Mouse (Mus musculus) thymus, postnatal 36 days (tissue): ENCODE measurements around the gene Uts2r.

Source experiments
- DNase-seq, 2 experiments: peaks; one replicate each; pipeline ENCODE4 v3.0.0; 2022; ENCODE audit warnings: mixed read lengths in 2 of 2

The Uts2r gene

DNA sequence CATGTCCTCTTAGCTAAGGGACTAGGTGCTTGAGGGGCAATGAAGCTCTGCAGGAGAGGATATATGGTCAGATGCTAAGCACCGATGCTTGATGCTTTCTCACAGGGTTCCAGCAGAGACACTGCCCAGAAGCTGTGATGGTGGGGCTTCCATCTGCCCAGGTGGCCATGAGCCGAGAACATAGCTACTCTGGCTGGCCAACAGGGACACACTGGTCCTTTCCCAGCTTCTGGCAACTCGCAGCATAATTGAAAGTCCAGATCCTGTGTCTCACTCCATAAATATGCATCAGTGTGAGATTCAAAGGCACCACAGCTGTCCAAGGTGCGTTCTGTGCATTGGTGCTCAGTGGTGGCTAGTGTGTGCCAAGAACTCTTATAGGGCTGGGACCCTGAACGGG is 13.1 kb downstream of the Uts2r start:
- no peak for DNase-seq

DNA sequence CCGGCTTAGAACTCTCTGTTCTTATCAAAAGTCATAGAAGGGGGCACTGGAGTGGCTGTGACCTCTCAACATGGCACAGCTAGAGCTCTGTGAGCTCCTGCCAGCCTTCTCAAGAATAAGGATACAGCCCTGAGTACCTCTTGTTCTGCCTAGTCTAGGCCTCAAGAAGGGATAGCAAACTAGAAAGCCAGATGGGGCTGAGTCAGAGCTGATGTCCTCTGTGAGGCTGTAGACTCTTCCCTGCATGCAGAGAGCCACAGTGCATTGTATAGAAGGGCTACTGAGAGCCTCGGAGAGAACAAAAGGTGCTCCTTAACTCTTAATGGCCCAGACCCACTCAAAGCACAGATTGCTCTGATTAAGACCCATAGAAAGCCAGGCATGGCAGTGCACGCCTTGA is 14.2 kb downstream of the Uts2r start:
- DNase-seq: no peak

DNA sequence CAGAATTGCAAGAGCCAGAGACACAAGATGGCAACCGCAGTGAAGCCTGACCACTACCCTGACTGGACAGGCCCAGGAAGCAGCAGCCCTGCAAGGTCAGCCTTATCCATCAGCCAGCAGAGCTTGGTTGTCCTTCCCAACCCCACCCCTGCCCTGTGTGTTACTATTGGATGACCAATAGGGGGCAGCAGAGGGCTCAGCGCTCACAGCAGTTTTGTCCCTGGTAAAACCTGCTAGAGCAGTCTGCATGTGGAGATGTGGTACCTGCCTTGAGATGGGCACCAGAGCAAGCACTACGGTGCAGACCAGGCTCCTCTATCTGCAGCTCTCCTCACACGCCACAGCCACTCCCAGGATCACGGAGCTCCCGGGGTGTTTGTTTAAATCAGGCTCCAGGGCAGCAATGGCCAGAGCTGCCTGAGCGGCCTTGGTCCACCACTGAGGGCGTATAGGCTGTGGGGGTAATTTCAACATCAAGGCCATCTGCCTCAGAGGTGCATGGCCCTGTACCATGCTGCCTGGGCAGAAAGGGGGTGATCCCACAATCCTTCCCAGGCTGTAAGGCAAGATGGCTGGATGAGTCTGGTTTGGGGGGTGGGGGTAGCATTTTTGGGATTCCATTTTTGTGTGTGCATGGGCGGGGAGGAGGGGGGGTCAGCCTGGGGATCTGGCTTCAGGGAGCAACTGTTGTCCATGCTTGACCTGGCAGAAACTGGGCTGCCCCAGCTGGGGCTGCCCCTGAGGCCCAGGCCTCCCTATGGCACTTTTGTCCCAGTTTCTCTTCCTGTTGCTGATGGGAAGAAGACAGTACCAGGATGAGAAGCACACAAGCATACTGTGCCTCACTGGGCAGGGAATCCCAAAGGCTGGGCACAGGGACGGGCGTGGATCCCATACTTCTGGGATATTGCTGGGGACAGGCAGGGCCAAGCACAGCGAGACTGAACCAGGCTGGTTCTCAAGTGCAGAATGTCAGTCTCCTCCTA is 16.5 kb downstream of the Uts2r start:
- DNase-seq: peak; percentile 31 to 40

DNA sequence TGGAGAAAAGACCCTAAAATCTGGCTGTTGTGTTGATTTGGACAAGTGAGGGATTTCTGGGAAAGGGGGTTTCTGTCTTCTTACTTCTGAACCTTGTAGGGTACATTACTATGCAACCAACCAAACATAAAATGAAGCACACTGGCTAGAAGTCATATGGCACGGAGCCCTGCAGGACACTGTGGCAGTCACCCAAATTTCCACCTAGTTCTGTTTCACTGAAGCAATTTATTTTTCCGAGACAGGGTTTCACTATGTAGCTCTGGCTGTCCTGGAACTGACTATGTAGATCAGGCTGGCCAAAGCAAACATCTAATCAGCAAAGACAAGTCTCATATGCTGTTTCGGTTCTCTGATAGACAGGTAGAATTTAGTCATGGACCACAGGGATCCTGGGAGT is 29.6 kb downstream of the Uts2r start:
- no peak for DNase-seq

DNA sequence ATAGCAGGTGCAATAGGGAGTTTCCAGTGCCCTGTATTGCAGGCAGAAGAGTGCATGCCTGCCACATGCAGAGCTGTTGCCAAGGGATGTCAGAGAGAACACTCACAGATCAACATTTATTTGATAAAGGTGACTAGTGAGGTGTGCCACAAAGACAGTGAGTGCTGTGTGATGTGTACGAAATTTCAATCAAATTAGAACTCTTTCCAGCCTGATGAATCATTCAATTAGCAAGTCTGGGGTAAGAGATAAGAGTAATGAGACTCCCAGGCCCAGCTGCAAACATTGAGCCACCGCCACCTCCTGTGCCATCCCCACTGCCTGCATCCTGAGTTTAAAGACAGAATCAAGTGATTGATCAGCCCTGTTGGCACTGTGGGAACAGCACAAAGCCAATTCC is 32.7 kb downstream of the Uts2r start:
- DNase-seq: no peak

DNA sequence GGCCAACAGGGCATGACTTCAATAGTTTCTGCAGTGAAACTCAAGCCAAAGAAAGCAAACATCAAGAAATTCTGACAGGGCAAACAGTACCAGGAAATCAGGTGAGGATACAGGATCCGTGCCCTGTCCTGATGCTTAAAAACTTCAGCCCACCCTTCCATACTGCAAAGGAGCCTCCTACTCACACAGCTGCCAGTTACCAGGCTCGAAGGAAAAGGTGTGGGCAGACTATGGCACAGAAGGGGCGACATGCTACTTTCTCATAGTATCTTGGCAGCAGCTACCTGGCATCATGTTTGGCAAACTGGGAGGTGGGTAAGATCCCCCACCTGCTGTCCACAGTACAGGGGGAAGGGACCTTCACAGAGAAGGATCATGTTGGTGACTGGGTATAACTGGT is 33.3 kb downstream of the Uts2r start:
- DNase-seq: no peak

DNA sequence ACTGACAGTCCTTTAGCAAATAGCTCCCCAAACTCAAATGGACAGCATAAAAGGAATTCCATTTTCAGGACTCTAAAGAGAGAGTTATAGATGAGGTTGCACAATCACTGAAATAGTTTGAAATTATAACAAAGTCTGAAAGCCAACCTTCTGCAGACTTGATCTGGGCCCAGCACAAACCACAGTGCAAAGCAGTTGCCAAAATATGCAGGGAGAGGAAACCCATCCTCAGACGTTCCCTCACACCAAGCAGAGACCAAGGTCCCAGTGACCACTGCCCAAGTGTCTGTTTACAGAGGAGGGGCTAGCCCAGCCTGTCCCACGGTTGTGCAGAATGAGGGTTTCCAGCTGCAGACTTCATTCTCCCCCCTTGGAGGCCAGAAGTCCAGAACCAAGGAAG is 38.6 kb downstream of the Uts2r start:
- DNase-seq: no peak

DNA sequence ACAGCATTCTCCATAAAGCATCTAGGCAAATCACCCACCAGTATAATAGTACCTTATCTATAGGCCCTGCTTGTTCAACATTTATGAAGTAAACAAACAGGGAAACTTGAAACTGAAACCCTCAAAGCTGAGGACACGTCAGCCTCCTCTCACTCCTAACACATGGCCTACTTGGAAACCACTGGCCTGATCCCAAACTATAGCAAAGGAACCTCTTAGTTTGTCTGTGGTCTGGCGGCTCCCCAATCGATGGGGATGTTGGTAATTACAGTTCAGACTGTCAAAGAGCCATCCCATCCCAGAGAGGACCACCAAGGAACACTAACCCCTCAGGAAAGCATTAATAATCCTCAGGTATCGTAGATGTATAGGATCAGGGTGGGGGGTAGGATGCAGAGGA is 39.8 kb downstream of the Uts2r start:
- no peak for DNase-seq

DNA sequence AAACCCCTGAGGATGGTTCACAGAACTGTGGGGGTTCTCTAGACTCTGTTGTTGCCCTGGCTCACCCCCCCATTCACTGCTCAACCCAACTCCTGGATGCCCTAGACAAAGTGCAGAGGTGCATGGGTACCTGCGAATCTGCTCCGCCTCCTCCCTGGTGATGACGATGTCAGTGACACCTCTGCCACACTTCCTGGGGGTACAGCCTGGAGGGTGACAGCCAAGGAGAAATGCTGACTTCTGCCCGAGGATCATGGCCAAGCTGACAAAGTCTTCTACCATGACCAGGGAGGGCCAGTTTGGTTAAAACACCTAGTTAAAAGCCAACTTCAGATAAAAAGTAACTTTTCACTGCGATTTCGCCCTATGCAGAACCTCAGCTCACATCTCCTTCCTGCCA is 40.7 kb downstream of the Uts2r start:
- no peak for DNase-seq

DNA sequence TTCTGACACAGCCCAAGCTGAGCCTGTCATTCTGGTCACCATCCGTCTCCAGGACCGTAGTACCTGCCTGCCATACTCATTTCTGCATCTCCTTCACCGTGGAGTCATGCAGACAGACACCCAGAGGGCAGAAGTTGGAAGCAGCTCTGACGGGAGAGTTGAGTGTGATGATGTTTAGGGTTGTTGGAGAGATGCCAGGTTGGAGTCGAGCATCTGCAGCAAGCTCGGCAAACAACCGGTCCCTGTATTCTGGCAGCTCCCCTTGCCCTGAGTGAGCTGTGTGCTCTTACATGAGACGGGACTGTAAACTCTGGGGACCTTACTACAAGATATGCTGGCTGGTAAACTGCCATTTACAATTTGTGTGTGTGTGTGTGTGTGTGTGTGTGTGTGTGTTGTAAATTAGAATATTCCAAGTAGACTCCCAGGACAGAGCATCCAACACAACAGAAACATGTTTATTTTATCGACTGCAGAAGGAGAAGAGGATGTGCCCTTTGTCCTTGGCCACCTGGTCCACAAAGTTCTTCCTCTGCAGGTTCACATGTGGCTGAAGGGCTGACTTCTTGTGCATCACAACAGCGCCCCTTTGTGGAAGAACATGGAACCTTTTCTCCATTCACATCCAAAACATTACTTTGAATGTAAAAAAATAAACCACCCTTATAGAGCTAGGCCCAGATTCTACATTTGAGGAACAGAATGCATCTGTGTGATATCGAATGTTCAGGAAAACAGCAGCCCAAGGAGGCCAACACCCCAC is 41.5 kb downstream of the Uts2r start:
- DNase-seq: no peak

DNA sequence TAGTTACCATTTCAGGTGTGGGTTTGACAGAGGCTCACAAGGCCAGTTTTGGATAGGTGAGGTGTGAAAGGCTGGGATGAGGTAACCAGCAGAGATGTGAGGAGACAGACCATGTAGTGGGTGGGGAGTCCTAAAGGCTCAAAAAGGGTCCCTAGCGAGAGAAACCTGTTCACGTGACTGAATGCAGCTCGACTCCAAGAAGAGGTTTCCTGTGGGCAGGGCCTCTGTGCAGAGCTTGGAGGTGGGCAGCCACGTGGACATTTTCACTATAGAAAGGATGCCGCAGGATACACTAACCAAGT is 43.7 kb downstream of the Uts2r start:
- no peak for DNase-seq

DNA sequence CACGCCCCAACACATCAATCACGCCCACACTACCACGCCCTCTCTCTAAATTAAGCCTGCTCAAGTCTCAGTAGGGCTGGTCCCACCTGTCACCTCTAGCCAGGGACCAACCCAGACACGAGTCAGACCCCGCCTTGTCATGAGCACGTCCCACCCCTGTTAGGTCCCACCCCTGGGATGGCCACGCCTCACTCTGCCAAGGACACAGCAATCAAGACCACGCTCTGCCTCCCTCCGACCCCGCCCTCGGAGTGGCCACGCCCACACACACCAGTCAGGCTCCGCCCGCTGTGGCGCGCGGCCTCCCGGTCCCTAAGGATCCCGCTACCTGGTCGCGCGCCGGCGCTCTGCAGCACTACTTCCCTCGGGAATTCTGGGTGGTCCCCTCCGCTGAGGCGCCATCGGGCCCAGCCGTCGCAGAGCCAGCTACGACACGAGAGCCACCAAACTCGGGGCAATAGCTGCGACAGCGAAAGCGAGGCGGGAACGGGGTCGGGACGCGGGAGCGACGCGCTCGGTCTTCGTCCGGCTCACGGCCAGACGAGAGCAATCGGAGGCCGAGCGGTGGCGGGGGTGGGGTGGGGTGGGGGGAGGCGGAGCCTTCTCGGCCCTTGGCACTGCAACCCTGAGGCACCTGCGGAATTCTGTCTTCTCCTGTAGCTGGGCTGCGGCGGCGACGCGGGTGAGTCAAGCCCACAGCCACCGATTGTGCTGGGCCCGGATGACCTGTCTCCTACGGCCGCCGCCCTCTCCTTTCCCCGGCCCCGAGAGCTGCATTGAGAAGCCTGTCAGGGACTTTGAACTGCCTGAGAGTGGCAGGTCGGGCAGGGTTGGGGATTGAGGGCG is 44.3 kb downstream of the Uts2r start, which contains the start of the genes Hexdc and Ogfod3:
Hexdc (plus strand) TSS at position 273 of the 846 bp plus-strand sequence.
Ogfod3 (minus strand) TSS at position 551 of the 846 bp plus-strand sequence.
- peak; percentile 96 to 97 for DNase-seq
